Mouse (Mus musculus) erythroblast, embryonic 14.5 days (primary cell): ENCODE results near the gene Eif2ak1. TPM values are rescaled to one million over a fixed set of nuclear protein-coding genes. Genes with fewer than 3 reads are reported as not detected.
A peak's percentile ranks its signal among the peaks of the same experiment; 100 is the strongest.

Experiments
- H3K27me3 ChIP-seq: 2 replicates; pipeline ENCODE4 v1.6.1; 2012; ENCODE audit warnings: inconsistent platforms; ENCODE audit not compliant: control insufficient read depth
- H3K36me3 ChIP-seq: 2 replicates; pipeline ENCODE4 v1.6.1; 2012; ENCODE audit warnings: mild to moderate bottlenecking, inconsistent platforms; ENCODE audit not compliant: control insufficient read depth
- H3K4me1 ChIP-seq: 2 replicates; pipeline ENCODE4 v1.6.1; 2012; ENCODE audit warnings: inconsistent platforms; ENCODE audit not compliant: control insufficient read depth
- H3K4me3 ChIP-seq: replicated peaks from 2 replicates; pipeline ENCODE3; 2012; ENCODE audit warnings: moderate library complexity, mild to moderate bottlenecking, inconsistent platforms
- H3K9me3 ChIP-seq: 2 replicates; pipeline ENCODE4 v1.6.1; 2012; ENCODE audit warnings: low read length, inconsistent platforms, mixed read lengths; ENCODE audit not compliant: control insufficient read depth
- GATA1 ChIP-seq: IDR thresholded peaks from 2 replicates; pipeline ENCODE4 v1.6.1; 2012; ENCODE audit warnings: low read length, inconsistent platforms, mixed read lengths
- TAL1 ChIP-seq: IDR thresholded peaks from 3 replicates; pipeline ENCODE4 v1.6.1; 2012; ENCODE audit warnings: low read length, inconsistent platforms, mixed read lengths
- polyA plus RNA-seq: library from polyadenylated mRNA; stranded (reverse); fragments of >175 nt; gene quantifications from 2 replicates; pipeline ENCODE4 v1.2.3, GENCODE M21; 2012

The Eif2ak1 gene
- polyA plus RNA-seq, 1 experiment, result 16.3 TPM

- Histone ChIP-seq H3K27me3 (no peaks in the 10 kb centered on the region), H3K9me3 (no peaks in the 10 kb centered on the region), H3K4me3 (no peak overlapping the region), H3K4me1 (peaks cover 13% of the 10 kb centered on the region), H3K36me3 (peaks cover 90% of the 10 kb centered on the region)
- no peak for TF ChIP-seq GATA1
- TF ChIP-seq TAL1, result no peak
Observed at GRCm38 (mm10) chr5:143916221-143916620, 98.6 kb downstream of the Eif2ak1 start.

- no peaks in the 10 kb centered on the region for H3K9me3 ChIP-seq
- no peak for TF ChIP-seq GATA1
- no peak for TF ChIP-seq TAL1
- no peaks in the 10 kb centered on the region for H3K27me3 ChIP-seq
- H3K4me3 ChIP-seq, result no peak overlapping the region
- peaks cover 94% of the 10 kb centered on the region for H3K36me3 ChIP-seq
- peaks cover 6% of the 10 kb centered on the region for H3K4me1 ChIP-seq
Observed at GRCm38 (mm10) chr5:143917418-143917817, 99.8 kb downstream of the Eif2ak1 start.

- no peaks in the 10 kb centered on the region for H3K9me3 ChIP-seq
- H3K4me3 ChIP-seq, result no peak overlapping the region
- H3K36me3 ChIP-seq, result peaks cover 94% of the 10 kb centered on the region
- no peak for TF ChIP-seq TAL1
- TF ChIP-seq GATA1, result no peak
- no peaks in the 10 kb centered on the region for H3K27me3 ChIP-seq
- peaks cover 6% of the 10 kb centered on the region for H3K4me1 ChIP-seq
Observed at GRCm38 (mm10) chr5:143918120-143918519, 100.5 kb downstream of the Eif2ak1 start.

GRCm38 (mm10) chr5:143924781-143925452 is 107.3 kb downstream of the Eif2ak1 start:
- H3K4me1 ChIP-seq, result peaks cover 35% of the 10 kb centered on the region
- TF ChIP-seq GATA1, result peak; percentile 82
- TF ChIP-seq TAL1, result peak; percentile 79
- H3K27me3 ChIP-seq, result no peaks in the 10 kb centered on the region
- no peaks in the 10 kb centered on the region for H3K9me3 ChIP-seq
- peak overlapping the region; percentile 37 for H3K4me3 ChIP-seq
- peaks cover 100% of the 10 kb centered on the region for H3K36me3 ChIP-seq

- H3K36me3 ChIP-seq, result peaks cover 99% of the 10 kb centered on the region
- no peak within 1 kb of the TSS for H3K4me3 ChIP-seq
- H3K4me1 ChIP-seq, result peaks cover 34% of the 10 kb centered on the region
Observed at GRCm38 (mm10) chr5:143927875-143928274, 110.3 kb downstream of the Eif2ak1 start, which contains the start of gene Gm42421. Gene Gm42421, plus strand, starts transcription at chr5:143928175.

GRCm38 (mm10) chr5:143929291-143929690 is 111.7 kb downstream of the Eif2ak1 start:
- TF ChIP-seq TAL1 (no peak), GATA1 (no peak)
- Histone ChIP-seq H3K27me3 (no peaks in the 10 kb centered on the region), H3K9me3 (no peaks in the 10 kb centered on the region), H3K4me1 (peaks cover 25% of the 10 kb centered on the region), H3K36me3 (peaks cover 91% of the 10 kb centered on the region), H3K4me3 (no peak overlapping the region)

More at GRCm38 (mm10) chr5:143927875-143928274, 110.3 kb downstream of the Eif2ak1 start, which contains the start of gene Gm42421:
- Histone ChIP-seq H3K27me3 (no peaks in the 10 kb centered on the region), H3K9me3 (no peaks in the 10 kb centered on the region)
- TF ChIP-seq GATA1 (no peak), TAL1 (no peak)

GRCm38 (mm10) chr5:143930656-143931055 is 113.1 kb downstream of the Eif2ak1 start:
- Histone ChIP-seq H3K4me1 (peaks cover 12% of the 10 kb centered on the region), H3K36me3 (peaks cover 78% of the 10 kb centered on the region), H3K4me3 (no peak overlapping the region), H3K9me3 (no peaks in the 10 kb centered on the region), H3K27me3 (no peaks in the 10 kb centered on the region)
- no peak for TF ChIP-seq GATA1
- TF ChIP-seq TAL1, result no peak

- Histone ChIP-seq H3K27me3 (no peaks in the 10 kb centered on the region), H3K4me3 (no peak overlapping the region), H3K36me3 (peaks cover 64% of the 10 kb centered on the region), H3K4me1 (peaks cover 6% of the 10 kb centered on the region), H3K9me3 (no peaks in the 10 kb centered on the region)
- TF ChIP-seq TAL1 (no peak), GATA1 (no peak)
Observed at GRCm38 (mm10) chr5:143931863-143932580, 114.4 kb downstream of the Eif2ak1 start.

GRCm38 (mm10) chr5:143932831-143933230 is 115.2 kb downstream of the Eif2ak1 start, which contains the start of gene Rsph10b:
Gene Rsph10b, plus strand, starts transcription at chr5:143933035.
- Histone ChIP-seq H3K9me3 (no peaks in the 10 kb centered on the region), H3K4me3 (no peak within 1 kb of the TSS), H3K27me3 (no peaks in the 10 kb centered on the region), H3K4me1 (peaks cover 10% of the 10 kb centered on the region), H3K36me3 (peaks cover 56% of the 10 kb centered on the region)
- TF ChIP-seq TAL1, result no peak
